Mouse (Mus musculus) cortical plate, adult 2 months (tissue): Measurements from ENCODE around the gene Cracr2a.

ENCODE experiments used
- CTCF ChIP-seq: fragments of 200-500 bp; IDR thresholded peaks from 2 replicates; pipeline ENCODE4 v1.5.1; 2011; ENCODE audit warnings: mild to moderate bottlenecking, control low read depth, low read length; ENCODE audit not compliant: insufficient read depth; ENCODE audit errors: extremely low read depth
- POLR2A ChIP-seq: fragments of 200-500 bp; IDR thresholded peaks from 2 replicates; pipeline ENCODE4 v1.6.1; 2011; ENCODE audit warnings: mild to moderate bottlenecking, low read length, control low read depth; ENCODE audit not compliant: insufficient read depth; ENCODE audit errors: extremely low read depth

DNA sequence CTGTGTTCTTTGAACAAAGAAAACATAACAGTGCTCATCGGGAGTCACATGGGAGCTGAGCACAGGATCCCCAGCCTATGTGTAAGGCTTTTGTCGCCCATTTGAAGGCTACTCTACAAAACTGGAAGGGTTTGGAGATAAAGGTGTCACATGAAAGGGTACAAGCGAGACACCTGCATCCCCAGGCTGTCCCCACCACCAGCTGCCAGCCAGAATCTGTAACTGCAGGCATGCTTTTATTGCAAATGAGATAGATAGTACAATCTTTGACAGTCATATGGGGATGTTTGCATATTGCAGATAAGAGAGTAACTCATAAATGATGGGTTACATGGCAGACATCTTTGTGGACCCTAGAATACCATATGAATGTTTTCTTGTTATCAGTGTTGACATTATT, 30.3 kb downstream of the Cracr2a start:
- TF ChIP-seq CTCF: no peak
- TF ChIP-seq POLR2A: no peak
